Mouse (Mus musculus) liver, embryonic 14.5 days (tissue): Measurements from ENCODE around the gene Fnip2.

Experiments used
- CTCF ChIP-seq: IDR thresholded peaks from 2 replicates; pipeline ENCODE4 v1.5.1; 2016; ENCODE audit warnings: antibody characterized with exemption, low read depth, control low read depth
- EP300 ChIP-seq: IDR thresholded peaks from 2 replicates; pipeline ENCODE4 v1.6.1; 2016; ENCODE audit warnings: antibody characterized with exemption, low read depth

DNA sequence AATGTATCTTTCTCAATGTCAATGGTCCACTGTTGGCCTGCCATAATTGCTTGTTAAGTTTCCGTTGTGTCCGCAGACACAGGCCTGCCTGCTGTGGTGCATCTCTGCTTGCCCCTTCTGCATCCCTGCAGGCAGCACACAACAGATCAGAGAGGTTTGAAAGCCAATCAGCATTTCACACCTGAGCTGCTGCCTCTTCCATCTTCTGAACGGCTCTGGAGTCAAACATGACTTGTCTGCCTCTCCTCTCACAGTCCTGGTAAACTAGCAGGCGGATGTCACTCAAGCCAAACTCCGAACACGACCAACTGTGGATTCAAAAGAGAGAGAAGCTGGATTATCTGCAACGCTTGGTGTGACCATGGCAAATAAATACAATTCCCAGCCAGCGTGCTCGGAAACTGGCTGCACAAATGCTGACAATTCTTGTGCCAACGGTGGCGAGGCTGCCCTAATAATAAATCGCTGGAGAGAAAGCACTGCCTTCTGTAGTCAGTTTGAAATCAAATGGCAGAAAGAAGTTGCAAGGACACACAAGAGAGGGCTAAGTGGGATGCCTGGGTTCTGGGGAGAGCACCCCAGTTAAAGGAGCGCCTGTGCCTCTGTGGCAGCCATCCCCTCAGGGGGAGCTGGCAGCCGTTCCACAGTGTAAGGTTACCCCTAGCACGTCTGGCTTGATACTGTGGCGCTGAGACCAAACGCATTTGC lies 49.6 kb downstream of the Fnip2 start:
- TF ChIP-seq CTCF: no peak
- TF ChIP-seq EP300: no peak
